Mouse (Mus musculus) liver, postnatal 0 days (tissue): Measurements from ENCODE around the gene Lcat. TPM values are rescaled to one million over a fixed set of nuclear protein-coding genes. Genes with fewer than 3 reads are reported as not detected.

Source experiments
- ATAC-seq: fragments of 200-750 bp; cut with Nextera tagmentation; 2 replicates; pipeline ENCODE4 v1.8.0; 2017; ENCODE audit warnings: mild to moderate bottlenecking, moderate library complexity
- DNase-seq: peaks from one replicate; pipeline ENCODE4 v3.0.0-alpha.2; 2016
- H3K27ac ChIP-seq: fragments of 300-500 bp; sonication (generic); 2 replicates; pipeline ENCODE4 v1.5.1; 2014; ENCODE audit warnings: antibody characterized with exemption, moderate library complexity, mild to moderate bottlenecking, low read depth
- H3K27me3 ChIP-seq: fragments of 300-500 bp; sonication (generic); 2 replicates; pipeline ENCODE4 v1.6.1; 2014; ENCODE audit warnings: low read length, control low read depth, mixed read lengths; ENCODE audit not compliant: insufficient read depth
- H3K36me3 ChIP-seq: fragments of 300-500 bp; sonication (generic); replicated peaks from 2 replicates; pipeline ENCODE4 v1.6.1; 2014; ENCODE audit warnings: mild to moderate bottlenecking, control low read depth, low read length, moderate library complexity, mixed read lengths; ENCODE audit not compliant: insufficient read depth
- H3K4me1 ChIP-seq: fragments of 300-500 bp; sonication (generic); 2 replicates; pipeline ENCODE4 v1.6.1; 2014; ENCODE audit warnings: antibody characterized with exemption, mild to moderate bottlenecking, control low read depth; ENCODE audit not compliant: insufficient read depth
- H3K4me2 ChIP-seq: fragments of 300-500 bp; sonication (generic); 2 replicates; pipeline ENCODE4 v1.6.1; 2014; ENCODE audit warnings: low read depth, mild to moderate bottlenecking, low read length, moderate library complexity, mixed read lengths
- H3K4me3 ChIP-seq: fragments of 300-500 bp; sonication (generic); 2 replicates; pipeline ENCODE4 v1.5.1; 2014; ENCODE audit warnings: low read depth, low read length
- H3K9ac ChIP-seq: fragments of 300-500 bp; sonication (generic); replicated peaks from 2 replicates; pipeline ENCODE4 v1.6.1; 2014; ENCODE audit warnings: mild to moderate bottlenecking, moderate library complexity
- H3K9me3 ChIP-seq: fragments of 300-500 bp; sonication (generic); 2 replicates; pipeline ENCODE4 v1.6.1; 2016; ENCODE audit warnings: mild to moderate bottlenecking, control low read depth, low read length, mixed read lengths
- CTCF ChIP-seq: sonication (generic); IDR thresholded peaks from 2 replicates; pipeline ENCODE4 v1.5.1; 2016; ENCODE audit warnings: antibody characterized with exemption, low read depth
- EP300 ChIP-seq: IDR thresholded peaks from 2 replicates; pipeline ENCODE4 v1.6.1; 2016; ENCODE audit warnings: antibody characterized with exemption, low read depth, mild to moderate bottlenecking
- WGBS: fragments of 180-500 bp; shearing (Covaris S2); extraction: QIAGEN DNeasy Blood & Tissue Kit; methylation state at CpG from one replicate; pipeline ENCODE4 v1.1.7; 2014; ENCODE audit not compliant: insufficient replicate concordance; 5-methylcytosine and 5-hydroxymethylcytosine counted together
- microRNA-seq: library from miRNA; unstranded; fragments of <30 nt; microRNA quantifications from one replicate; pipeline ENCODE4, GENCODE M21; 2016
- polyA plus RNA-seq: library from polyadenylated mRNA; unstranded; fragments of >200 nt; fragmentation: Nextera tagmentation; extraction: Ambion mirVana; gene quantifications from 2 replicates; pipeline ENCODE4 v1.2.1, GENCODE M21; 2015

The Lcat gene
- polyA plus RNA-seq, 1 experiment from 2014 or later: 322 TPM

DNA sequence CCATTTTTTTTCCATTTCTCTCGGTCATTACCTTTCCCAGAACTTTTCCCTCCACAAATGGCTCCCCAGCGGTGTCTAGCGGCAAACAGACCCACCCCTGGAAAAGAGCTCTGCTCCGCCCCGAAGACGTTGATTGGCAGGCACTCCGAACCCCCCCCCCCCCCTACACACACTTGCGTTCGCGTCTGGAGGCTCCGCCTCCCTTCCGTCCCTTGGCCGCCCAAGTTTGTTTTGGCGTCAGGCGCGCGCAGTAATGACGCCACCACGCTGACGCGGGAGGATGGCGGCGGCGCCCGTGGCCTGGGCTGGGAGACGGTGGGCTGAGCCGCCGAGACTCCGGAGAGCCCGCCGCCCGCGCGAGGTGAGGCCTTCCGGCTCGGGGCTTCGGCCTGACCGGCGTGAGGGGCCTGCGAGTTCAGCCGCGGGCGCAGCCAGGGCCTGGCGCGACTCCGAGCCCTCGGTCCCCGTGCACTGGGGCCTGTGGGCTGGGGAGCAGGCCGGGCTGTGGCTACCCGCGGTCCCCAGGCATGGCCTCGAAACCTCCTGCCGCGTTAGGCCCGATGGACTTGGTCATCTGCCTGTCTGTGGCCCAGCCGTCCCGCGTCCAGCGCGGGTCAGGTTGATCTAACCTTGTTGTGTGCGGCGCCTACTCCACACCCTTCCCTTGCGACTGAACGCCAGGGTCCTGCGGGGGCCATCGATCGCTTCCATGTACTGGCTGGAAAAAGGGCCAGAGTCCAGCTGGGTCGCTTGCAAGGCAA lies 42.8 kb downstream of the Lcat start, which contains the start of gene Pskh1:
Pskh1 (plus strand) TSS at position 262 of the 761 bp plus-strand sequence.
- Histone ChIP-seq H3K4me3 (peak within 1 kb of the TSS; percentile 93), H3K36me3 (no peaks in the 10 kb centered on the region), H3K27me3 (no peaks in the 10 kb centered on the region), H3K27ac (peak within 1 kb of the TSS; percentile 97), H3K4me2 (peak within 1 kb of the TSS; percentile 72), H3K9me3 (no peaks in the 10 kb centered on the region), H3K9ac (peak within 1 kb of the TSS; percentile 98), H3K4me1 (peaks cover 13% of the 10 kb centered on the region)
- TF ChIP-seq CTCF (no peak), EP300 (no peak)
- peak; percentile 95 for DNase-seq
- WGBS: under 1% methylated on average over 50 of the region's 68 CpGs
- peak; percentile 95 for ATAC-seq

DNA sequence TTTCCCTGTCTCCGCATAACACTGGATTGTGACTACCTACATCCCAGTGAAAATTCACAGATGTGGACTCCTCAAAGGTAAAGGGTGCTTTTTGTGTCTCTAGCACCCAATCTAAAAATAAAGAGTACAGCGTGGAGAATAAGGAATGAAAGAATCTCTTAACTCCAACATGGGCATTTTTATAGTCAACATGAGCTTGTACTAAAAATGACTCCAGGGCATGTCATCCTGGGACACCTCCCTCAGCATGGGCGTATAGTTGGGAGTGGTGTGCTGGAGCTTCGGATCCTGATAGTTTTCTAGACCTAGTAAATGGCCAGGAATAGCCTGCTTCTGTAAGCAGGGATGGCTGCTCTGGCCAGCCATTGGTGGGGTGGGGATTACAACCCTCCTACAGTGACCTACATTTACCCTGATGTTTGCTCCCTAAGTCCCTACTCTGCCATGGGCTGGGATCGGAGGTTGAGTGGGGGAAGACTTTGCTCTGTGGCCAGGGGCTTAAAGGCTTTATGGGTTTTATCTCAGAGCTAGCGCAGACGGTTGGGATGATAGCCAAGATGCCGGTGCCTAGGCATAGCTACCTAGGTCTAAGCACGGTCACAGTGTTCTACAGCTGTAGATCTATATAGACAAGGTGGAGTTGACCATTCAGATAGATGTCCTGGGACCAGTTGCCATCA lies 45.2 kb downstream of the Lcat start:
- no peak overlapping the region for H3K4me2 ChIP-seq
- H3K27me3 ChIP-seq: no peaks in the 10 kb centered on the region
- H3K9me3 ChIP-seq: no peaks in the 10 kb centered on the region
- H3K36me3 ChIP-seq: peaks cover 4% of the 10 kb centered on the region
- DNase-seq (no peak), ATAC-seq (no peak)
- WGBS: 72% methylated on average over 9 of the region's 9 CpGs
- no peak overlapping the region for H3K27ac ChIP-seq
- peaks cover 13% of the 10 kb centered on the region for H3K4me1 ChIP-seq
- TF ChIP-seq CTCF (no peak), EP300 (no peak)
- H3K9ac ChIP-seq: no peak overlapping the region
- H3K4me3 ChIP-seq: no peak overlapping the region

DNA sequence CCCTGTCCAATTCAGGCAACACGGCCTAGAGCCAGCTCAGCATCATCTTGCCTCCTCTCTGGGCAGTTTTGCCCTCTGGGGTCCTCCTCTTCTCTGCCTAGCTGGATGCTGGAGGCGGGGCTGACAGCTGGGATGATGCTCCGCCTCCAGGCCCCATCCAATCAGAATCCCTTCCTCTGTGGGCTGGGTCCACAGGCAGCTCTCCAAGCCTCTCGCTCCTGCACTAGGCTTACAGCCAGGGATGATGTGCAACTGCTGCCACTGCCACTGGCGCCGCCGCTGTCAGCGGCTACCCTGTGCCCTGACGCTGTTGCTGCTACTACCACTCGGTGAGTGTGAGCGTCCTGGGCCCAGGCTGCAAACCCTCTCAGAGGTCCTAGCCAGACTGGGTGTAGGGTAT lies 49.8 kb downstream of the Lcat start, which contains the start of gene Nrn1l:
Nrn1l (plus strand) TSS at position 229 of the 400 bp plus-strand sequence.
- peak; percentile 92 for ATAC-seq
- Histone ChIP-seq H3K4me1 (no peaks in the 10 kb centered on the region), H3K36me3 (peaks cover 41% of the 10 kb centered on the region), H3K4me3 (no peak within 1 kb of the TSS), H3K9me3 (no peaks in the 10 kb centered on the region), H3K4me2 (no peak within 1 kb of the TSS), H3K27ac (no peak within 1 kb of the TSS), H3K9ac (no peak within 1 kb of the TSS), H3K27me3 (no peaks in the 10 kb centered on the region)
- DNase-seq: peak; percentile 77
- TF ChIP-seq EP300: no peak
- TF ChIP-seq CTCF: 0 out of 2 replicates have a peak, but pooled peaks have one; percentile 15
- 31% methylated on average over 11 of the region's 11 CpGs for WGBS

DNA sequence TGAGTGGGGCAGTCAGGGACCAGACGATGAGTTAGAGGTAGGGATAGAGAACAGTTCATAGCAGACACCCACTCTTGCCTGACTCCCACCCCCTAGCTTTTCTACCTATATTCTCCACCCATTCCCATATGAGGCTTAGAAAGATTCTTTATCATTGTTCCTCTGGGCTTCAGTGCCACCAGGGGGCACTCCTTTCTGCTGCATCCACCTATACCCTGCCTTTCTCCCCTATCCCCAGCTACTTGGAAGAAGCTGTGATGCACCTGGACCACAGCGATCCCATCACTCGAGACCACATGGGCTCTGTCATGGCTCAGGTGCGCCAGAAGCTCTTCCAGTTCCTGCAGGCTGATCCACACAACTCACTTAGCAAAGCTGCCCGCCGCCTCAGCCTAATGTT lies 50.8 kb downstream of the Lcat start:
- Histone ChIP-seq H3K9me3 (no peaks in the 10 kb centered on the region), H3K36me3 (peaks cover 50% of the 10 kb centered on the region), H3K27me3 (no peaks in the 10 kb centered on the region), H3K4me3 (no peak overlapping the region), H3K4me1 (no peaks in the 10 kb centered on the region), H3K9ac (no peak overlapping the region), H3K4me2 (no peak overlapping the region), H3K27ac (no peak overlapping the region)
- TF ChIP-seq EP300 (no peak), CTCF (peak; percentile 67)
- ATAC-seq (no peak), DNase-seq (peak; percentile 32)
- 79% methylated on average over 6 of the region's 6 CpGs for WGBS

DNA sequence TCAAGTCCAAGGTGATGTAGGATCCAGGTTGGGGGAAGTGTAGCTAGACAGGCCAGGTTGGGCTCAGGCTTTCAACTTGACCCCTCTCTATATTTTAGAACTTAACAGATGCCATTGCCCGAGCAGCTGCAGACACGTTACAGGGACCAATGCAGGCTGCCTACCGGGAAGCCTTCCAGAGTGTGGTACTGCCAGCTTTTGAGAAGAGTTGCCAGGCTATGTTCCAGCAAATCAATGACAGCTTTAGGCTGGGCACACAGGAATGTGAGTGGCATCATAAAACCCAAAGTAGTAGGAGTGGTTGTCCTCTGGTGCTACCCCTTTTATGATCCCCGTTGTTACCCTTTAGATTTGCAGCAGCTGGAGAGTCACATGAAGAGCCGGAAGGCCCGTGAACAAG lies 52.3 kb downstream of the Lcat start:
- Histone ChIP-seq H3K27me3 (no peaks in the 10 kb centered on the region), H3K4me3 (no peak overlapping the region), H3K27ac (no peak overlapping the region), H3K9ac (no peak overlapping the region), H3K4me1 (no peaks in the 10 kb centered on the region), H3K4me2 (no peak overlapping the region), H3K36me3 (peaks cover 66% of the 10 kb centered on the region), H3K9me3 (no peaks in the 10 kb centered on the region)
- no peak for TF ChIP-seq CTCF
- TF ChIP-seq EP300: no peak
- 87% methylated on average over 6 of the region's 6 CpGs for WGBS
- ATAC-seq (no peak), DNase-seq (no peak)

DNA sequence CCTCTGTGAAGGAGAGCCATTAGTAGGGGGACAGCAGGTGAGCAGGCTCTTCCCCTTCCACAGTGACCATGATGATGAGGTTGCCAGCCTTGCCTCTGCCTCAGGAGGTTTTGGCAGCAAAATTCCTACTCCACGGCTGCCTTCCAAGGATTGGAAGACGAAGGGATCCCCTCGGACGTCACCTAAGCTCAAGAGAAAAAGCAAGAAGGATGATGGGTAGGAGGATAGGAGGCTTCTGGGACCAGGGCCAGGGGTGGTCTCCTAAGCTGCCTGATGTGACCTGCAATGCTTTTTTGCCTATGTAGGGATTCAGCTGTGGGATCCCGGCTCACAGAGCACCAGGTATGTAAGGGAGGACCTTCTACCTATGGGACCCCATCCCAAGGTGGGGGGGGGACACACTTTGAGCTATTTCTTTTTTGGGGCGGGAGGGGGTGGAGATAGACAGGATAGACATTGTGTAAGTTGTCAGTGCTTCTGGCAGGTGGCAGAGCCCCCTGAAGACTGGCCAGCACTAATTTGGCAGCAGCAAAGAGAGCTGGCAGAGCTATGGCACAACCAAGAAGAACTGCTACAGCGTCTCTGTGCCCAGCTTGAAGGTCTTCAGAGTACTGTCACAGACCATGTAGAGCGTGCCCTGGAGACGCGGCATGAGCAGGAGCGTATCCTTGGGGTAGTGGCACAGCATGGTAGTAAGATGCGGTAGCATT lies 53.3 kb downstream of the Lcat start:
- Histone ChIP-seq H3K27ac (no peak overlapping the region), H3K4me2 (no peak overlapping the region), H3K4me3 (no peak overlapping the region), H3K9ac (no peak overlapping the region), H3K4me1 (no peaks in the 10 kb centered on the region), H3K27me3 (no peaks in the 10 kb centered on the region), H3K9me3 (no peaks in the 10 kb centered on the region), H3K36me3 (peaks cover 75% of the 10 kb centered on the region)
- no peak for TF ChIP-seq CTCF
- no peak for TF ChIP-seq EP300
- DNase-seq (no peak), ATAC-seq (no peak)
- 93% methylated on average over 12 of the region's 12 CpGs for WGBS

Small RNA genes lying within 50 kb of the gene (microRNA-seq; reads per million reads assigned to microRNA genes)
- not detected for gene Mir7074

Other genes starting within 250 kb of the Lcat start
- gene Acd, start 242.3 kb downstream of the Lcat start, polyA plus RNA-seq: 20.6 and 22.4 TPM in 2 replicates
- gene Pard6a, start 242.2 kb downstream of the Lcat start, polyA plus RNA-seq: 5.0 and 6.6 TPM in 2 replicates
- gene 4933405L10Rik, start 235.7 kb downstream of the Lcat start, polyA plus RNA-seq: not detected in 2 replicates
- 2.9 and 3.3 TPM in 2 replicates for gene Enkd1, start 235.2 kb downstream of the Lcat start, polyA plus RNA-seq
- gene Gfod2, start 184.7 kb downstream of the Lcat start, polyA plus RNA-seq: 2.4 and 2.9 TPM in 2 replicates
- 18.9 and 20.9 TPM in 2 replicates for gene Ranbp10, start 116.0 kb downstream of the Lcat start, polyA plus RNA-seq
- gene Tsnaxip1, start 115.7 kb downstream of the Lcat start, polyA plus RNA-seq: not detected in 2 replicates
- 8.9 and 9.0 TPM in 2 replicates for gene Cenpt, start 90.1 kb downstream of the Lcat start, polyA plus RNA-seq
- gene Thap11, start 88.2 kb downstream of the Lcat start, polyA plus RNA-seq: 19.6 and 21.5 TPM in 2 replicates
- 67.6 and 71.9 TPM in 2 replicates for gene Nutf2, start 82.8 kb downstream of the Lcat start, polyA plus RNA-seq
- 5.8 and 7.2 TPM in 2 replicates for gene Edc4, start 62.5 kb downstream of the Lcat start, polyA plus RNA-seq
- gene Nrn1l, start 49.8 kb downstream of the Lcat start, polyA plus RNA-seq: not detected in 2 replicates
- gene Pskh1, start 42.9 kb downstream of the Lcat start, polyA plus RNA-seq: 11.5 and 11.8 TPM in 2 replicates
- gene Ctrl, start 9.5 kb downstream of the Lcat start, polyA plus RNA-seq: 0.16 and 0.31 TPM in 2 replicates
- gene Psmb10, start 4.9 kb downstream of the Lcat start, polyA plus RNA-seq: 57.1 and 62.0 TPM in 2 replicates
- gene Slc12a4, start 22.7 kb upstream of the Lcat start, polyA plus RNA-seq: 5.1 and 5.2 TPM in 2 replicates
- not detected in 2 replicates for gene Dpep3, start 36.0 kb upstream of the Lcat start, polyA plus RNA-seq
- 8.2 and 9.5 TPM in 2 replicates for gene Dus2, start 48.0 kb upstream of the Lcat start, polyA plus RNA-seq
- not detected in 2 replicates for gene Dpep2nb, start 62.6 kb upstream of the Lcat start, polyA plus RNA-seq
- 13.0 and 14.7 TPM in 2 replicates for gene Ddx28, start 68.5 kb upstream of the Lcat start, polyA plus RNA-seq
- gene Nfatc3, start 115.5 kb upstream of the Lcat start, polyA plus RNA-seq: 2.3 TPM in 2 replicates
- 24.0 and 26.7 TPM in 2 replicates for gene Esrp2, start 193.6 kb upstream of the Lcat start, polyA plus RNA-seq
- 7.2 and 7.7 TPM in 2 replicates for gene Pla2g15, start 207.0 kb upstream of the Lcat start, polyA plus RNA-seq
- gene Slc7a6, start 225.5 kb upstream of the Lcat start, polyA plus RNA-seq: 2.6 and 3.2 TPM in 2 replicates